Mouse (Mus musculus) retina, adult 2 months (tissue): ENCODE measurements around the gene Adam1a.
"Not testable (repeated sequence)": the region's sequence is repeated elsewhere in the genome, so short reads cannot be mapped to it uniquely, and the experiment has no call there.

Experiments used
- DNase-seq: peaks from one replicate; pipeline ENCODE4 v3.0.0-alpha.2; 2012; ENCODE audit warnings: low read depth, low spot score

Adam1a gene

GRCm38 (mm10) chr5:121564468-121564895 lies 19.2 kb upstream of the Adam1a start:
- no peak for DNase-seq

GRCm38 (mm10) chr5:121562436-121562835 lies 17.2 kb upstream of the Adam1a start:
- DNase-seq, result no peak

DNA sequence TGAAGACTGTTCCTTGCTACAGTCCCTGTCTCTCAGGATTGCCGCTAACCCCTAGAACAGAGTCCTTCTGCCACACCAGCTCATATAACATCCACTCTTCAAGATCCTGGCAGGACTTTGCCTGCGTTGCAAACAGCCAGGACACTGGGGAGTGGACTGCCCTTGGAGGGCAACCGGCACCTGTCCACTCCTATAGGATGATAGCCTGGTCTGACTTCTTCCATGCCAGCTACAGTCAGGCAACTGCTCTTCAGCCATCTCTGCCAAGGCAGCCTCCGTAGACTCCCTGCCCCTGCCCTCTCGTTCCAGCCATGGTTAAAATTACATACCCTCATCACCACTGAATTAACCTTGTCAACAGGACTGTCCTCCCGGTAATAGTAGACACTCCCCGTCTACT lies 3.9 kb upstream of the Adam1a start:
- DNase-seq, result no peak

DNA sequence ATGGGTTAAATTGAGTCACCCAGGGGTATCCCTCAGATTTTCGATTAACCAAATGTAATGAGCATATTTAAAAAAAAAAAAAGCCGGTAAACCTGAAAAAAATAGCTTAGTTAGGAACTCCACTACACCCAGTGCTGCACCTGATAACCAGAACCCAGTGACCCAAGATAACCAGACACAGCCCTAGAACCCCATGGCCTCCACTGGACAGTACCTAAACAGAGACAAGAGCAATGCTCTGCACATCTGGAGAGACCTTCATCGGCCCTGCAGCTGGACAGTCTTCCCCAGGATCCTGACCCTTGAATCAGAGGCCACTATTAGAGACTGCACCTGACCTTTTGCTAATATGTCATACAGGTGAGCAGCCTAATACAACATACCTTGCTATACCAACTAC lies 1.8 kb upstream of the Adam1a start:
- no peak for DNase-seq

- no peak for DNase-seq
Measured at GRCm38 (mm10) chr5:121546530-121546895, 1.2 kb upstream of the Adam1a start.

- DNase-seq, result peak; percentile 92
Measured at GRCm38 (mm10) chr5:121545793-121546529, 679 bp upstream of the Adam1a start, which contains the start of gene Mapkapk5. TSS of gene Mapkapk5 (minus strand) at chr5:121545905.

DNA sequence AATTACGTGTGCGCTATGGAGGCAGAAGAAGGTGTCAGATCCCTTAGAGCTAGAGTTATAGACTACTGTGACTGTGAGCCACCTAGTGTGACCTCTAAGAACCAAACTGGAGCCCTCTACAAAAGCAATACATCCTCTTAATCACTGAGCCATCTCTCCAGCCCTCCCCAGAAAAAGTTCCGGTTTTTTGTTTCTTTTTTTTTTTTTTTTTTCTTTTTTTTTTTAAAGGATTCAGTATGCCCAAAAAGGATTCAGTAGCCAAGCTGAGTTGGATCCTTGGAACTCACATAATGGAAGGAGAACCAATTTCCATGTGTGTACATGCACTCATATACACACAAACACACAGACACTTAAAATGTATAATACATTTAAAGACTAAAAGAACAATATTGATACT lies 1.9 kb downstream of the Adam1a start:
- DNase-seq, result no peak

DNA sequence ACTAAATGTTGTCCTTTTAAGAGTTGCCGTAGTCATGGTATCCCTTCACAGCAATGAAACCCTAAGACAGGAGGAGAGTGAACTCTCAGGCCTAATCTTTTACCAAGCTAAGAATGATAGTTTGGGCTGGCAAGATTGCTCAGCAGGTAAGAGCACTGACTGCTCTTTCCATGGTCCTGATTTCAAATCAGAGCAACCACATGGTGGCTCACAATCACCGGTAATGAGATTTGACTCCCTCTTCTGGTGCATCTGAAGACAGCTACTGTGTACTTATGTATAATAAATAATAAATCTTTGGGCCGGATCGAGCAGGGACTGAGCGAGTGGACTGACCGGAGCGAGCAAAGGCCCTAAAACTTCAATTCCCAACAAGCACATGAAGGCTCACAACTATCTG lies 4.0 kb downstream of the Adam1a start:
- DNase-seq, result no peak

- DNase-seq, result no peak
Measured at GRCm38 (mm10) chr5:121540066-121540465, 5.2 kb downstream of the Adam1a start.

DNA sequence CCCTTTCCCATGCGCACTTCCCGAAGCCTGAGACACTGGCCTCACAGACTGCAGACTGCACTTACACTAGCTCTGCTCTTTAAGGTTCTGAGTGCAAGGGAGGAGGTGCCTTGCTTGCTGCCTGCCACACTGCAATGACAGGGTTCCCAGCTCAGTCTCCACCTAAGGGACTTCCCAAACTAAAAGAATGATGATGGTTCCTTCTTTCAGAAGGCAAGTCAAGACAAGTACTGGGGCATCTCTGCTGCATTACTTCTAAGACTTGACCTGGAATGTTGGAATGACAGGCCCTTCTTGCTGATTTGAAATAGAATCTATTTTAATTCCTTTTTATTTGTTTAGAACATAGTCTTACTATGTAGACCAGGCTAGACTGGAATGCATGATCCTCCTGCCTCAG lies 7.7 kb downstream of the Adam1a start:
- no peak for DNase-seq

DNA sequence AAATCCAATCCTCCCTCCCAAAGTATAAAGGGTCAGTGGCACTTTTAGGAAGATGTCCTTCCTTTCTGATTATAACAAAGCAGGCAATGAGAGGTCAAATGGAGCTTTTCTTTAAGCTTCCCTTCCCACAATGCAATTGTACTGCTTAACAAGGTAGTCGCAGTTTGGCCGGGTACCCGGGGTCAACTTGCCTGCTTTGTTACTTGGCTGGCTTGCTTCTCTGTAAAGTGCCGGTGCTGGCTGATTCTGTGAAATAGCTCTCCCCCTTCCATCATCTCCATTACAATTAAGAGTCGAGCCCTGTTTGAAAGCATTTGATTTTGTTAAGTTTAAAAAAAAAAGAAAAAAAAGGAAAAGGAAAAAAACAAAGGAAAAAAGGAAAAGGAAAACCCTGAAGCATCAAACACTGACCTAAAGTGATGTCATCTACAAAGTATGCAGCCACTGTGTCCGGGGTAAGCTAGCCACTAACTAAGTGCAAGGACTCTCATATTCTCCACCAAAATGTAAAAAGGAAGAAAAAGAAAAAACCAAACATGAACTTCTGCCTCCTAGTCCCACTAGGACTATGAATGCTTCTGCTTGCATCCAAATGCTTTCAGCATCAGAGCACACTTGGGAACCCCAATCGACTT lies 8.2 kb downstream of the Adam1a start:
- DNase-seq, result no peak

GRCm38 (mm10) chr5:121535116-121535515 lies 10.2 kb downstream of the Adam1a start:
- no peak for DNase-seq

DNA sequence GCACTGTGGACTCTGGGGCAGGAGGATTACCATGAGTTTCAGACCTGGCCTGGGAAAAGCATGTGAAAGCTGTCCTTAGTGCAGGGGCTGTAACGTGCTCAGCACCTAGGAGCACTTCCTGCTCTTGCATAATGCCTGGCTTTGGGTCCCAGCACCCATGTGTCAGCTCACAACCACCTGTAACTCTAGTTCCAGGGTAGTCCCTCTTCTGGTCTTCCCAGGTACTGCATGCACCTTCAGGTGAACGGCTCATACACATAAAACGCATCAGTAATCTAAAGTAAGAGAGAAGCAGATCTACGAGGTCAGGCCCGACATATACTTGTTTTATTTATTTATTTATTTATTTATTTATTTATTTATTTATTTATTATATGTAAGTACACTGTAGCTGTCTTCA lies 10.8 kb downstream of the Adam1a start:
- DNase-seq, result no peak

DNA sequence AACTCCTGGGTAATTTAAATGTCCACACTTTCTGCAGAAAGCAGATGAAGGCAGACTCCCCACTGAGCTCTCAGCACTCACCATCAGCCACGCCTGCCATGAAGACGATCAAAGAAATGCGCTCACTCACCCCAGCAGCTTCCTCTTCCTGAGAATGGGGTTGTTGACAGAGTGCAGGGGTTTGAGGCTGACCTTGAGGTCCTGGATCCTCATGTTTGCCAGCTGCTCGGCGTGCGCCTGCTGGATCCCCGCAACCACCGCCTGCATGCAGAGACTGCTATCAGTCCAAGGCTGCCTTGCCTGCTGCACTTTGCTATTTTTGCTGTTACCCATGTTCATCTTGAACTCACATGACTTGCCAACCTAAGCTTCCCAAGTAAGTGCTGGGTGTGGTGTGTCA lies 18.3 kb downstream of the Adam1a start:
- DNase-seq, result no peak

GRCm38 (mm10) chr5:121526526-121526925 lies 18.8 kb downstream of the Adam1a start:
- DNase-seq, result no peak

GRCm38 (mm10) chr5:121525774-121526450 lies 19.4 kb downstream of the Adam1a start:
- DNase-seq, result no peak

- not testable (repeated sequence) for DNase-seq
Measured at GRCm38 (mm10) chr5:121519758-121520157, 25.5 kb downstream of the Adam1a start.

- no peak for DNase-seq
Measured at GRCm38 (mm10) chr5:121518983-121519382, 26.3 kb downstream of the Adam1a start.

GRCm38 (mm10) chr5:121510009-121510408 lies 35.3 kb downstream of the Adam1a start:
- DNase-seq, result no peak

- no peak for DNase-seq
Measured at GRCm38 (mm10) chr5:121506846-121507245, 38.4 kb downstream of the Adam1a start.

DNA sequence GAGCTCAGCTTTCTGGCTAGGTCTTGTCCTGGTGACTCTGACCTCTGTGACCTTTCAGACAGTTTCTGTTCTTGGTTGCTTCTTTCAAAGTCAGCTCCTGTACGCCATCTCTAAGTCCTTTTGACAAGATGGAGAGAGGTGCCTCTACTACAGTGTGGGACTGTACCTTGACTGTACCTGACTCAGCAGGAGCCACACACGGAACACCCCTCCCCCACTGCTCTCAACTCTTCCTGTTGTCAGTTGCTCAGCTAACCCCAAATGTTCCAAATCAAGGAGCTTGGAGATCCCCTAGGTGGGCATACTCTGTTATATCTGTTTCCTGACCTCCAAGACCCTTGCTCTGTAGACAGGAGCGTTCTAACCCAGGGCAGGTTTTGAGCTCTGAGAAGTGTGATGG lies 42.1 kb downstream of the Adam1a start, which contains the start of gene Adam1b:
Adam1b (minus strand) TSS at position 205 of the 400 bp plus-strand sequence.
- DNase-seq, result no peak

DNA sequence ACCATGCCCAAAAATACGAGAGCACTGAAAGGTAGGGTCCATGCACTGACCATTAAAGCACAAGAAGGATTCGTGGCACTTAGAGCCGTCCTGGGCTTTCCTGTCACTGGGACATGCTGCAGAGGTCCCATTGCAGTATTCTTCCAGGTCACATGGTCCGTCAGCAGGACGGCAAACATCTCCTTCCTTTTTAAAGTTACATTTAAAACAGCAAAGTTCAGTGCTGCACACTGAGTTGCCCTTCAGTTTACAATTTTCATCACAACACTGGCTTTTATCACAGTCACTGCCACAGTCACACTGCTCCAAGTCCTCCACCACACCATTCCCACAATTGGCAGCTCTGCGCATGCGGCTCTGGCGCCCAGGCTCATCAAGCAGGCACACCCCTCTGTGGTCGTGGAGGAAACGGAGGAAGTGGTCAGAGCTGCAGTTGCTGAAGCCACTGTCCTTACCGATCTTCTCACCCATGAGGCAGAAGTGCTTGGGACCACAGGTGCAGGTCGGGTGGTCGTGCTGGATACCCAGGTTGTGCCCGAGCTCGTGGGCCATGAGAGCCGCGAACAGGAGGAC lies 43.8 kb downstream of the Adam1a start:
- DNase-seq, result not testable (repeated sequence)
